Mouse (Mus musculus) retina, adult 2 months (tissue): ENCODE data around the gene Tent5c.

Experiments used
- DNase-seq: peaks from one replicate; pipeline ENCODE4 v3.0.0-alpha.2; 2012; ENCODE audit warnings: low read depth, low spot score

Tent5c gene

GRCm38 (mm10) chr3:100489133-100490009 is at the start of gene Tent5c:
TSS of gene Tent5c (minus strand) at chr3:100489324.
- peak; percentile 34 for DNase-seq

GRCm38 (mm10) chr3:100536686-100537085 is 47.6 kb upstream of the Tent5c start:
- DNase-seq: no peak

- DNase-seq: no peak
Observed at GRCm38 (mm10) chr3:100535902-100536301, 46.8 kb upstream of the Tent5c start.

DNA sequence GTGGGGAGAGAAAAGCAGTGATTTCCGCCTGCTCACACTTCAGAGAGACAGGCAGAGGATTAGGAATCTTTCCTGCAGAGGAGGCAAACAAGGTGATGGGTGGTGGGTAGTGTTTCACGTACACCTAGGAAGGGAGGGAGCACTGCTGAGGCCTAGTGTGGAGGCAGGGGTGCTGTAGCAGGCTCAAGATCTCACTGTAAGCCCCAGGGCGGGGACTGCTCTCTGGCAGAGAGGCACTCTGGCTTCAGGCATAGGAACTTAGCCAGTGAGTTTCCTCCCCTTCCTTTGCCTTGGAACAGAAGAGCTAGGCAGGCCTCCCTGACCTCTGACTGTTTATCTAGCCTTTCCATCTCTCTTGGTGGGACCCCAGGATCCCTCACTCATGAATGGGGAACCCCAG is 46.2 kb upstream of the Tent5c start:
- DNase-seq: no peak

GRCm38 (mm10) chr3:100534394-100534793 is 45.3 kb upstream of the Tent5c start:
- no peak for DNase-seq

GRCm38 (mm10) chr3:100533429-100533828 is 44.3 kb upstream of the Tent5c start:
- no peak for DNase-seq

DNA sequence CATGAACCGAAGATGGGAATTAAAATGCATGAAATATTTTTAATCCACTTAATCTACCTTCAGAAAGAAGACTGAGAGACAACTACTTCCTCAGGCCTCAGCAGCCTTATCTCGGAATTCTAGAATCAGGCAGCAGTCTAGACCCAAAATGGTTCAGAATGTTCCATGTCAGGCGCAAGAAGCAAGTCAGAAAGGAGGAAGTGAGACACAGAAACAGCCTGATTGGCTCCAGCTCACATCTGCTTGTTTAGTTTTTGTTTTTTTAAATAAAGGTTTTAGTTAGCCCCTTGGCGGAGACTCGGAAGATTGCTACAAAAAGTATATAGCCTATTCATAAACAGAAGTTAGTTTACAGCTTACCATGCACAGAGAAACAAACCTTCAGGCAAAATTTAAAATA is 41.8 kb upstream of the Tent5c start:
- no peak for DNase-seq

- DNase-seq: no peak
Observed at GRCm38 (mm10) chr3:100530244-100530788, 41.2 kb upstream of the Tent5c start.

DNA sequence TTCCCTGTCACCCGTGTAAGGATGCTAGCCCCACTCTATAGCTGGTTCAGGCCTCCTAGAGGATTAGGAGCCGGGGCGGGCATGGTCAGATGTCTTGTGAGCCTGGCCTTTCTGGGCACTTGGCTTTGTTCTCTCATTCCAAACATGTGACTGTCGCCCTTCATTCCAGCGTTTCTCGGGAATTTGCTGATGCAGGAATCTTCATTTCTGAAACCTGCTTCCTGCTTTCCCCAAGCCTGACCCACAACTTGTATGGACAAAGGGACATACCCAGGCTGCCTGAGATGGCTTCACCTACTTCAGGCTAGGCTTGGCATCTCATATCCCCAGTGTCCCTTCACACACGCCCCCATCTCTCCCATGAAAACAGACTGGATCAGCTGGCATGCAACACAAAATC is 33.5 kb upstream of the Tent5c start:
- DNase-seq: no peak

- DNase-seq: no peak
Observed at GRCm38 (mm10) chr3:100521626-100522025, 32.5 kb upstream of the Tent5c start.

- DNase-seq: no peak
Observed at GRCm38 (mm10) chr3:100515754-100516141, 26.6 kb upstream of the Tent5c start.

GRCm38 (mm10) chr3:100515093-100515753 is 26.1 kb upstream of the Tent5c start:
- DNase-seq: no peak

- DNase-seq: no peak
Observed at GRCm38 (mm10) chr3:100507174-100507573, 18.1 kb upstream of the Tent5c start.

- DNase-seq: no peak
Observed at GRCm38 (mm10) chr3:100506715-100507114, 17.6 kb upstream of the Tent5c start.

DNA sequence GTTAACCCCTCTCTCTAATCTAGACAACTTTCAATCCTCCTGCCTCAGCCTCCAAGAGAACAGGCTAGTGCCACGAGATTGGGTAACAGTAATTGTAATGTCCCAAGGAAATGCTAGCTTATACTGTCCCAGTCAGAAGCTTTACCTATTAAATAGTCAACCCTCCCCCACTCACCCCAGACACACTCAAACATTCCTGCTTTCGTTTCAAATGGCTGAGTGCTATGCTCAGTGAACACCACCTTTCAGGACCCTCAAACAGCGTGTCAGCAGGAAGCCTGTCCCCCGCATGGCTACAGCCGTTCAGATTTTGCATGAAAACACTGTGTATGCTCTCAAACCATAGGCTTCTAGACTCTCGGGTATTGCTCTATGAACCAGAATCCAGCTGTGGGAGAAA is 14.8 kb upstream of the Tent5c start:
- DNase-seq: no peak

- no peak for DNase-seq
Observed at GRCm38 (mm10) chr3:100502516-100502915, 13.4 kb upstream of the Tent5c start.

- no peak for DNase-seq
Observed at GRCm38 (mm10) chr3:100501899-100502298, 12.8 kb upstream of the Tent5c start.

DNA sequence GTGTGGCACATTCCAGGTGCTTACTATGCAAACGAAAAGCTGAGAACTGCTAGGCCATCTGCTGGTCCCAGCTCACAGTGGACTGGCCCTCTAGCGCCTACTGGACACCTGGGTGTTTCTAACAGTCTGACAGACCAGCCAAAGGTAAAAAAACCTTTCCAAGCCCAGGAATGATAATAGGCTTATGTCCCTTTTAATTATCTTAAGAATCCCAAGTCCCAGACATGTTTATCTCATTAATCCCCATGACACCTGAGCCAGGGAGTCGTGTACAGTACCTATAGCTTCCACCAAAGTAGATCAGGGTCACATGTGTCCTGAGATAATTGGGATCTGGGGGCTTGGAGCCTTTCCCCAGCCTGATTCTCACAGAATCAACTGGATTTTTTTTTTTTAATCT is 7.0 kb upstream of the Tent5c start:
- DNase-seq: peak; percentile 25

- no peak for DNase-seq
Observed at GRCm38 (mm10) chr3:100495456-100495855, 6.3 kb upstream of the Tent5c start.

- DNase-seq: no peak
Observed at GRCm38 (mm10) chr3:100494912-100495311, 5.8 kb upstream of the Tent5c start.

DNA sequence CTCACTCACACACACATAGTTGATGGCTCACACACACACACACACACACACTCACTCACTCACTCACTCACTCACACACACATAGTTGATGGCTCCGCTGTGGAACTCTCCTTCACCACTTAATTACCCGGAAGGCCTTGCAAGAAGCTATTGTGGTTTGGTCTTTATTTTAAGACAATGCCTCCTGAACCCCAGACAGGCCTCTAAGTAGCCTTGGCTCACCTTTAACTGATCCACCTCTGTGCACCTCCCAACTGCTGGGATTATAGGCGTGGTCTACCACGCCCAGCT is 831 bp upstream of the Tent5c start:
- no peak for DNase-seq

GRCm38 (mm10) chr3:100488251-100489132 is 632 bp downstream of the Tent5c start:
- DNase-seq: no peak
